Mouse (Mus musculus) stomach, embryonic 14.5 days (tissue): ENCODE measurements at regions not wholly inside any gene's neighbourhood (a gene's known extent, or its start where the extent isn't known, plus 50 kb on each side); places are given as distances from the start of the nearest gene placed in this dataset.

ENCODE experiments used
- ATAC-seq: fragments of 200-750 bp; cut with Nextera tagmentation; 2 replicates; pipeline ENCODE4 v1.8.0; 2017; ENCODE audit warnings: low read depth, moderate TSS enrichment; ENCODE audit not compliant: insufficient number of reproducible peaks, insufficient read depth, low FRiP score
- H3K27ac ChIP-seq: fragments of 300-500 bp; sonication (generic); 2 replicates; pipeline ENCODE4 v1.5.1; 2014; ENCODE audit warnings: mild to moderate bottlenecking, low read length, moderate library complexity, mixed read lengths
- H3K27me3 ChIP-seq: fragments of 300-500 bp; sonication (generic); 2 replicates; pipeline ENCODE4 v1.6.1; 2014; ENCODE audit warnings: low read length, control low read depth, mixed read lengths; ENCODE audit not compliant: control insufficient read depth, insufficient read depth
- H3K36me3 ChIP-seq: fragments of 300-500 bp; sonication (generic); 2 replicates; pipeline ENCODE4 v1.6.1; 2014; ENCODE audit warnings: mild to moderate bottlenecking, control low read depth, low read length, moderate library complexity, mixed read lengths; ENCODE audit not compliant: control insufficient read depth, insufficient read depth
- H3K4me1 ChIP-seq: fragments of 300-500 bp; sonication (generic); 2 replicates; pipeline ENCODE4 v1.6.1; 2014; ENCODE audit warnings: low read length, control low read depth, mixed read lengths; ENCODE audit not compliant: control insufficient read depth, insufficient read depth
- H3K4me2 ChIP-seq: fragments of 300-500 bp; sonication (generic); replicated peaks from 2 replicates; pipeline ENCODE4 v1.6.1; 2014; ENCODE audit warnings: low read depth, low read length, control low read depth
- H3K4me3 ChIP-seq: fragments of 300-500 bp; sonication (generic); 2 replicates; pipeline ENCODE4 v1.5.1; 2014; ENCODE audit warnings: low read depth, low read length, control low read depth
- H3K9ac ChIP-seq: fragments of 300-500 bp; sonication (generic); replicated peaks from 2 replicates; pipeline ENCODE4 v1.6.1; 2014; ENCODE audit warnings: low read depth, mild to moderate bottlenecking, control low read depth, low read length, moderate library complexity, mixed read lengths
- H3K9me3 ChIP-seq: fragments of 300-500 bp; sonication (generic); 2 replicates; pipeline ENCODE4 v1.6.1; 2016; ENCODE audit warnings: low read depth, low read length, control low read depth; ENCODE audit not compliant: control insufficient read depth
- WGBS: fragments of 180-500 bp; shearing (Covaris S2); extraction: QIAGEN DNeasy Blood & Tissue Kit; methylation state at CpG from one replicate; pipeline ENCODE4 v1.1.7; 2014; 5-methylcytosine and 5-hydroxymethylcytosine counted together

DNA sequence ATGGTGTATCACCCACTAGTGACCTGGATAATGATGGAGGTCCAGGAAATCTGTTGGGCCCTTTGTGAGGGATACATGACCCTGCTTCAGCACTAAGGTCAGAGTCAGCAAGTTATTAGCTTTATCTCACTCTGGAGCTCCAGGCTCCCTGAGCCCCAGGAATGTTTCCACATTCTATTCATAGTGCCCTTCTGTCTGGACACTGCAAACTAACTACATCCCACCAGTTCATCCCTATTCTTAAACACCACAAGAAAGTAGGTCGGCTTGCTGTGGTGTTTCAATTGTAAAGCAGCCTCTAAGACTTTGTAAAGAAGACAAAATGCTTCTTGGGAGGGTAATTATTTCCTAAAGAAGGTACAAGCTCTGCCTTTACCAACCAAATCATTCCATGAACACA is 138.2 kb upstream of the Rims1 start:
- Histone ChIP-seq H3K4me2 (no peak overlapping the region), H3K36me3 (no peaks in the 10 kb centered on the region), H3K9me3 (no peaks in the 10 kb centered on the region), H3K4me1 (no peaks in the 10 kb centered on the region), H3K27me3 (no peaks in the 10 kb centered on the region), H3K4me3 (no peak overlapping the region), H3K27ac (no peak overlapping the region), H3K9ac (no peak overlapping the region)
- ATAC-seq = no peak
- WGBS = 61% methylated on average over 1 of the region's 1 CpGs

DNA sequence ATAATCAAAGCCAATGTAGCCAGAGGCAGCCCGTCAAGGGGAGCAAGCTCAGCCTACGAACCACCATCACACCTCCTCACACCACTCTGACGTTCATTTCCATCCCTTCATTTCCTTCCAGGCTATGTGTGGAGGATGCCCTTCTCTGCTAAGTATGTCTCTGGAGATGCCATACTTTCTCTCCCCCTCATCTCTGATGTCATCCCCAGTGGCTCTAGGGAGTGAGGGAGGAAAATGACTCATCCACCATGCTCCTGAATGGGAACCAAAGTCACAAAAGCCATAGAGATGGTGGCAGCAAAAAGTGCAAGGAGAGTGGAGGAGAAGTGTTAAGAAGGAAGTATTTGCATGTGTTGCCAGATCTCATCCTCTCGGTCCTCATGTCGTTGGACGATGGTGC is 134.0 kb upstream of the Rims1 start:
- no peak for ATAC-seq
- no peak overlapping the region for H3K27ac ChIP-seq
- H3K9me3 ChIP-seq = no peaks in the 10 kb centered on the region
- H3K4me2 ChIP-seq = no peak overlapping the region
- H3K4me3 ChIP-seq = no peak overlapping the region
- no peaks in the 10 kb centered on the region for H3K27me3 ChIP-seq
- no peak overlapping the region for H3K9ac ChIP-seq
- H3K4me1 ChIP-seq = no peaks in the 10 kb centered on the region
- 89% methylated on average over 6 of the region's 6 CpGs for WGBS
- no peaks in the 10 kb centered on the region for H3K36me3 ChIP-seq

DNA sequence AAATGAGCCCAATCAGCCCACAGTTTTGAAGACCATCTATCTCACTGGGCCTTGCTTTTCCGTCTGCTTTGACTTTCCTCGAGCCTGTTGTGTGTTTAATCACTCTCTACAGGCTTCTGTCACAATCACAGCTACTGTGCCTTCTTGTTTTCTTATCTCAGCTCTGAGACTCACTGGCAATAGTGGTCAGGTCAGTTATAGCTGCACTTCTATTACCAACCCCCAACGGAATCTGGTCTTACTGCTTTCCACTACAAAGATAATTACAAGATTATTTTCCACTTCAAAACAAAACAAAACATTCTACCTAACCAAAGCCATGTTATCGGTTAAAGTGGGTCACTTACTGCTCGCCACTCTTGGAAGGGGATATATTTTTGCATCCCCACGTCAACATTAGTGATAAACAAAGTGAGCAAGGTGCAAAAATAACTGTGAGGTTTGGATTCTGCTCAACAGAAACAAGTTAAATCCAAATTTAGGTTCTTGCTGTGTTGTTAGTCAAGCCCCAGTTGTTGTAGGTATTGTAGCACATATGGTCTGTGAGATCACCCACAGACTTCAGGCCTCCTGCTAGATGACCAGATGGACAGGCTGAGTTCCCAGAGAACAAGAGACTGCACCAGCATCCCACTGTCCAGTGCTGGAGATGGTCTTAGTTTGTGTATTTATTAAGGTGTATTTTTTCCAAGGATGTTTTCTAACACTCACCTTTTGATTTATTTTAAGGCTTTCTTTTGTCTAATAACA is 125.5 kb upstream of the Rims1 start:
- H3K4me2 ChIP-seq = no peak overlapping the region
- no peak overlapping the region for H3K9ac ChIP-seq
- H3K4me3 ChIP-seq = no peak overlapping the region
- H3K27me3 ChIP-seq = no peaks in the 10 kb centered on the region
- H3K36me3 ChIP-seq = no peaks in the 10 kb centered on the region
- no peak overlapping the region for H3K27ac ChIP-seq
- H3K4me1 ChIP-seq = no peaks in the 10 kb centered on the region
- H3K9me3 ChIP-seq = no peaks in the 10 kb centered on the region
- no peak for ATAC-seq
- 61% methylated on average over 6 of the region's 6 CpGs for WGBS

DNA sequence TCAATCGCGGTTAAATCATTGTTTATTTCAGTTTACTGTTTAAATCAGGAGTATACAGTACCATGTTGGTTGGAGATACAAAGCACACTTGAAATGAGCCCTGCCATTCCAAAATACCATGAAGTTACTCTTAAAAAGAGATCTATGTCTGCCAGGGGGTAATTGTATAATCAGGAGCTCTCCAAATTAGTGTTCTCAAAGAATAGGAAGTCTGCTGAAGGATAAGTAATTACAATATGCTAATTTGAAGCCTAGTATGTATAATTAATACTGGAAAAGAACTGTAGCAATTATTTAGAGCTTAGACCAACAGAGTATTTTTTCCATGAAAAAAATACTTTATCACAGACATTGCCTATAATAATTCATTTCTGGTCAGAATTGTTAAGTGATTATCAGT is 97.2 kb upstream of the Rims1 start:
- H3K4me3 ChIP-seq = no peak overlapping the region
- no peaks in the 10 kb centered on the region for H3K9me3 ChIP-seq
- no peak for ATAC-seq
- H3K4me1 ChIP-seq = no peaks in the 10 kb centered on the region
- H3K27me3 ChIP-seq = no peaks in the 10 kb centered on the region
- H3K27ac ChIP-seq = no peak overlapping the region
- H3K36me3 ChIP-seq = no peaks in the 10 kb centered on the region
- H3K4me2 ChIP-seq = no peak overlapping the region
- H3K9ac ChIP-seq = no peak overlapping the region
- WGBS = 83% methylated on average over 2 of the region's 2 CpGs

DNA sequence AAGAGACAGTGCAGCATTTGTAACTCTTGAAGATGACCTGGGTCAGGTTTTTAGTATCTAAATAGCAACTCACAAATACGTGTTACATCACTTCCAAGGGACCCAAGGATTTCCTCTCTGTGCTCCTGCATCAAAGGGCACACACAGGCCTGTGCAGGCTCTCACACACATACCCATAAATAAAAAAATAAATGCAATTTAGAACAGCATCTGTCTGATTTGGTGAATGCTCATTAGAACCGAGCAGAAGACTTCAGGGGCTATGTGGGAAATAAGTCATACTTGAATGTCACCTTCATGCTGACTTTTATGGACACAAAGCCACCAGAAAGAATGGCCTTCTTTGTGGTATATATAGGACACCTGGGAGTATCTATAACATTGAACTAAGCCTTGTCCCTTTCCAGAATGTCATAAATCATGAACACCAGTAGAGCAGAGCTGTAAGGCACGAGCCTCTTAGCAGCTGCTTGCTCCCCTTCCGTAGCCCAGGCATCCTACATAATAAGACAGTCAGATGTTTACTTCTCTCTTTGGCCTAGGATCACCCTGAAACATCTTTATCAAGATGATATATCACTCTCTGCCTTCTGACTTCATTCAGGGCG is 95.3 kb upstream of the Rims1 start:
- 57% methylated on average over 5 of the region's 5 CpGs for WGBS
- Histone ChIP-seq H3K36me3 (no peaks in the 10 kb centered on the region), H3K9ac (no peak overlapping the region), H3K4me2 (no peak overlapping the region), H3K4me3 (no peak overlapping the region), H3K9me3 (no peaks in the 10 kb centered on the region), H3K27ac (no peak overlapping the region), H3K27me3 (no peaks in the 10 kb centered on the region), H3K4me1 (no peaks in the 10 kb centered on the region)
- ATAC-seq = no peak

DNA sequence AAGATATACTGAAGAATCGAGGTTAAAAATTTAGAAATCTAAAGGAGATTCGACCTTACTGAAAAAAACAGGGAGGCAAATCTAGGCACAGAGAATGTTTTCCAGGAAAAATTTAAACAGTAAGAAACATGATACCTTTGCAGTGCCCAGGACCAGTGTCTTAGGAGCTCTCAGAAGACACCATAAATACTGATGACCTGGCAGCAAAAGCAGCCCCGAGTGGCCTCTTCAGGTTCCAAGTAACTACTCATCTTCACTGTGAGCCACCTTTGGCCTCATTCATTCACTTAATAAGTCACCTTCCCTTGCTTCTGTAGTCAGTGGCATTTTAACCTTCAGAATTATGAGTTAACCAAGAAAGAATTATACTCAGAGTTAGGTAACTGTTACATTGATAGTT is 89.3 kb upstream of the Rims1 start:
- Histone ChIP-seq H3K36me3 (no peaks in the 10 kb centered on the region), H3K27ac (no peak overlapping the region), H3K27me3 (no peaks in the 10 kb centered on the region), H3K4me3 (no peak overlapping the region), H3K9ac (no peak overlapping the region), H3K4me2 (no peak overlapping the region), H3K4me1 (no peaks in the 10 kb centered on the region), H3K9me3 (no peaks in the 10 kb centered on the region)
- 55% methylated on average over 3 of the region's 3 CpGs for WGBS
- ATAC-seq = no peak

DNA sequence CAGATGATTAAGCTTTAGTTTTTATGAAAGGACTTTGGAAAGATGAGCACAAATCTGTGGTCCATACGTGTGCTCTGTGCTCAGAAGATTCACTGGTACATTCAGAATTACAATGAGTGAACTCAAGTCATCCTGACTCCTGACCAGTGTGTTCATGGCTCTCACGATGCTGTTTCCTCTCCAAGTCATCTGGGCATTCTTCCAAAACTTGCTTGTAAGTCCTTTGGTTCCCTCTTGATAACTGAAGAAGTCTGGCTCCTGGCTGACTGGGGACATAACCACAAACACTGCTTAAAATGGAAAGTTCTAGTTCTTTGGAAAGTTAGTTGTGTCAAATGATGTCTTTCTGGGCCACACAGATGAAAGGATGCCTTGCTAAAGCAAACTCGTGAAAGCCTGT is 57.2 kb upstream of the Rims1 start:
- Histone ChIP-seq H3K9ac (no peak overlapping the region), H3K36me3 (no peaks in the 10 kb centered on the region), H3K27me3 (no peaks in the 10 kb centered on the region), H3K4me3 (no peak overlapping the region), H3K4me2 (no peak overlapping the region), H3K4me1 (no peaks in the 10 kb centered on the region), H3K9me3 (no peaks in the 10 kb centered on the region), H3K27ac (no peak overlapping the region)
- 64% methylated on average over 3 of the region's 3 CpGs for WGBS
- ATAC-seq = no peak
